ENCODE assay signal across 26 mouse cellular contexts in genomic region chr10:28299207-28299606, GRCm38 (mm10).
A peak's percentile ranks its signal among the peaks of the same experiment; 100 is the strongest.
DNase-seq lines count a peak whose midpoint lies in the region; ATAC-seq lines count a peak whose summit lies in the region.
"Had no signal": no experiment of that assay in that cellular context is flagged by ENCODE, and none has a peak within 500 bp of the region (broad histone marks: within the 10 kb centered on the region; RNA-seq: fewer than 3 reads in every experiment).

No protein-coding gene starts in this region.

- H3K4me3 ChIP-seq in forebrain, embryonic 13.5 days, result no peak overlapping the region
- H3K4me3 ChIP-seq in forebrain, embryonic 15.5 days, result no peak overlapping the region
- no peak overlapping the region for H3K4me3 ChIP-seq in kidney, embryonic 15.5 days (replicated peaks)
- H3K4me3 ChIP-seq: forebrain, embryonic 10.5 days; heart, adult 2 months; heart, embryonic 10.5 days; heart, embryonic 13.5 days; hindbrain, embryonic 13.5 days had no signal

- WGBS in forebrain, embryonic 13.5 days, result 78% methylated on average over 4 of the region's 4 CpGs
- WGBS in forebrain, embryonic 15.5 days, result 89% methylated on average over 4 of the region's 4 CpGs
- WGBS in kidney, embryonic 15.5 days, result 58% methylated on average over 4 of the region's 4 CpGs

- H3K9me3 ChIP-seq in forebrain, embryonic 13.5 days (replicated peaks), result no peaks in the 10 kb centered on the region
- H3K9me3 ChIP-seq in forebrain, embryonic 15.5 days, result no peaks in the 10 kb centered on the region
- no peaks in the 10 kb centered on the region for H3K9me3 ChIP-seq in kidney, embryonic 15.5 days (replicated peaks)
- H3K9me3 ChIP-seq: forebrain, embryonic 10.5 days; heart, embryonic 10.5 days; heart, embryonic 13.5 days; hindbrain, embryonic 13.5 days had no signal

- ATAC-seq in forebrain, embryonic 13.5 days, result peak; percentile 48; the same call in 1 of the 2 replicates
- ATAC-seq in forebrain, embryonic 15.5 days (replicated peaks), result no peak
- peak; percentile 70 for ATAC-seq in kidney, embryonic 15.5 days (replicated peaks; ENCODE audit: low FRiP score)
- ATAC-seq: forebrain, embryonic 14.5 days; hindbrain, postnatal 0 days; inflammation-experienced regulatory T-cells, adult 6 months; intestine, embryonic 16.5 days; Patski had no signal

- H3K4me1 ChIP-seq in forebrain, embryonic 13.5 days, result no peaks in the 10 kb centered on the region
- H3K4me1 ChIP-seq in forebrain, embryonic 15.5 days, result no peaks in the 10 kb centered on the region
- peaks cover 4% of the 10 kb centered on the region; the same call in 1 of the 2 replicates for H3K4me1 ChIP-seq in kidney, embryonic 15.5 days
- H3K4me1 ChIP-seq: hindbrain, embryonic 13.5 days had no signal

- H3K27me3 ChIP-seq in forebrain, embryonic 13.5 days, result no peaks in the 10 kb centered on the region
- H3K27me3 ChIP-seq in forebrain, embryonic 15.5 days, result no peaks in the 10 kb centered on the region
- no peaks in the 10 kb centered on the region for H3K27me3 ChIP-seq in kidney, embryonic 15.5 days
- H3K27me3 ChIP-seq: heart, embryonic 13.5 days; hindbrain, embryonic 13.5 days; Patski had no signal

- H3K4me2 ChIP-seq in forebrain, embryonic 13.5 days, result no peak overlapping the region
- no peak overlapping the region for H3K4me2 ChIP-seq in forebrain, embryonic 15.5 days (replicated peaks)
- no peak overlapping the region for H3K4me2 ChIP-seq in kidney, embryonic 15.5 days
- H3K4me2 ChIP-seq: heart, embryonic 13.5 days; hindbrain, embryonic 13.5 days had no signal

- DNase-seq in kidney, postnatal 25 days, result no peak
- DNase-seq in 3T3-L1 (ENCODE audit: low read depth, low spot score), result peak; percentile 10
- DNase-seq in Muller cell, postnatal 12 days (ENCODE audit: inconsistent ontology term), result peak; percentile 7
- no peak for DNase-seq in heart, postnatal 36 days
- no peak for DNase-seq in ovary, postnatal 36 days (ENCODE audit: low spot score)
- DNase-seq: adrenal gland, adult 2 months; adrenal gland, postnatal 14 days; cerebellum, adult 11 months; cerebellum, adult 2 months; cerebellum, adult 9-11 months; cerebellum, postnatal 25 days; gastrocnemius, postnatal 36 days; heart, adult 2 months; heart, postnatal 14 days had no signal

- H3K36me3 ChIP-seq in forebrain, embryonic 13.5 days (ENCODE audit: poor library complexity, severe bottlenecking), result no peaks in the 10 kb centered on the region
- H3K36me3 ChIP-seq in forebrain, embryonic 15.5 days, result no peaks in the 10 kb centered on the region
- no peaks in the 10 kb centered on the region for H3K36me3 ChIP-seq in kidney, embryonic 15.5 days
- H3K36me3 ChIP-seq: forebrain, embryonic 10.5 days; heart, embryonic 10.5 days; heart, embryonic 13.5 days; hindbrain, embryonic 13.5 days had no signal

- no peak overlapping the region for H3K9ac ChIP-seq in forebrain, embryonic 13.5 days
- no peak overlapping the region for H3K9ac ChIP-seq in forebrain, embryonic 15.5 days (replicated peaks)
- H3K9ac ChIP-seq in kidney, embryonic 15.5 days, result no peak overlapping the region
- H3K9ac ChIP-seq: heart, embryonic 13.5 days; hindbrain, embryonic 13.5 days had no signal

- intact Hi-C loops in heart, postnatal 36 days (cut with DNase I), result no loop called here

- no peak overlapping the region for H3K27ac ChIP-seq in forebrain, embryonic 13.5 days
- H3K27ac ChIP-seq in forebrain, embryonic 15.5 days (replicated peaks), result no peak overlapping the region
- H3K27ac ChIP-seq in kidney, embryonic 15.5 days, result no peak overlapping the region
- H3K27ac ChIP-seq: forebrain, embryonic 10.5 days; heart, adult 2 months; heart, embryonic 10.5 days; heart, embryonic 13.5 days; hindbrain, embryonic 13.5 days; hindbrain, postnatal 0 days had no signal

Comparison
In these comparisons a context has a peak if more than half of its experiments do, and no peak if none do; other contexts are left out.
1. DNase-seq: peak in 3T3-L1 (single experiment) and Muller cell, postnatal 12 days (single experiment); none in kidney, postnatal 25 days (0 of 2), heart, postnatal 36 days (0 of 2) and ovary, postnatal 36 days (single experiment).